Mouse (Mus musculus): Measurements from ENCODE around the gene Numbl. TPM values are rescaled to one million over a fixed set of nuclear protein-coding genes. Genes with fewer than 3 reads are reported as not detected.

Numbl gene
- polyA plus RNA-seq, 1 experiment from 2014 or later: 18.5 TPM

DNA sequence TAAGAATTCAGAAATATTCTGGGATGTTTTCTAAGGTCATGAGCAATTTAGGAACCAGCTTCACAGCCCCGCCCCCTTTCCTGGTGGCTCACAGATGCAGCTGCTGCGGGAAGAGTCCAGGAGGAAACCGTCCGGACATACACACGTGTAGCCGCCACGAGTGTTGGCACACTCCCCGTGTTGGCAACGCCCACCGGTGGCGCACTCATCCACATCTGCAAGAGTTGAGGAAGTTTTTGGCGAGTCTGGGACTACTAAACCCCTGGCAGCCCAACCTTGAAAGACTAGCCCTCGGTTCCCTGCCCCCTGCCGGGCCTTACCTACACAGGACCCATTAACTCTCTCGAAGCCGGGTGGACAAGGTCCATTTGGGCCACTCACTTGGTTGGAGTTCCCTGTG, 70.4 kb downstream of the Numbl start:
- Histone ChIP-seq H3K27me3 (peaks cover 93% of the 10 kb centered on the region), H3K36me3 (no peaks in the 10 kb centered on the region; the same call in 1 of the 2 replicates), H3K27ac (no peak overlapping the region), H3K9ac (no peak overlapping the region), H3K9me3 (replicated peaks) (no peaks in the 10 kb centered on the region), H3K4me3 (replicated peaks) (no peak overlapping the region), H3K4me2 (no peak overlapping the region), H3K4me1 (peaks cover 71% of the 10 kb centered on the region)
- ATAC-seq (replicated peaks; ENCODE audit: low FRiP score): no peak
- WGBS: 29% methylated on average over 16 of the region's 16 CpGs

DNA sequence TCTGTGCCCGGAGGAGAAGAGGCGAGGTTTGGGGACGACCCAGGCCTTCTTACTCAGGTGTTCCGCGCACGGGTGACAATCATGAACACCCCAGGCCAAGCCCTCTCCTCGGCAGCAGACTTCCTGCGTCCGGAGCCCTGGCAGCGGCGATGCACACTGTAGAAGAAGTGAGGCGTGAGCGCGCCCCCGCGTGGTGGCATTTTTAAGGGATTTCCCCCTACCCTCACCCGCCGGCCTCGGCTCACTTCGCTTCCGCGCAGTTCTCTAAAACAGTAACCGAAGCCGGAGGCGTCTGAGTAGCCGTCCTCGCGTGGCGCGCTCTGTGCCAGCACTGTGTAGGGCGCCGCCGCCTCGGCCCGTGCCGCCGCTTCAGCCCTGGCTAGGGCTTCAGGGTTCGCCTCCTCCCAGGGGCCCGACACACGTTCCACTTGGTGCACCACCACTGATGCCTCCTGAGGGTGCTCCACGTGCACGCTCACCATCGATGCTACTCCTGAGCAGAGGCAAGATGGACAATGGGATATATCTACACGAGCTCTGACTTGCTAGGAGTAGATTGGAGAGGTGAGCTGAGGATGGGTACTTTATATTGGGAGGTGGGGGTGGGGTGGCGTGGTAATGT, 71.2 kb downstream of the Numbl start:
- H3K9ac ChIP-seq: no peak overlapping the region

DNA sequence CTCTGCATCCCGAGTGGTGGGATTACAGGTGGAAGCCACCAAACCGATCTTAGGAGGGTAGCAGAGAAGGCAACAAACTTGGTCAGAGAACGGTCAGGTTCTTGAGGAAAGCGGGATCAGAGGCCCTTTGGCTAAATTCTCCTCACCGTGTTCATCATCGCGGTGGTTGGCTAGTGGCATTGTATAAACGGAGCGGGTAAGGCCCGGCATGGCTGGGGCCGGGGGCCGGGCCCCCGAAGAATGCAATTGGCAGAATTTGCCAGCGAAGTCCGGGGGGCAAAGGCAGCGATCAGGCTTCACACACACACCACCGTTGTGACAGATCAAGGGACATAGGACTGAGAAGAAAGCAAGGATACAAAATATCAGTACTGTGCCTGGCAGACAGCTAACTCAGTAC, 71.7 kb downstream of the Numbl start:
- H3K36me3 ChIP-seq: no peaks in the 10 kb centered on the region; the same call in 1 of the 2 replicates
- H3K4me3 ChIP-seq (replicated peaks): peak overlapping the region; percentile 55
- 25% methylated on average over 17 of the region's 17 CpGs for WGBS
- H3K4me1 ChIP-seq: peaks cover 82% of the 10 kb centered on the region
- peak overlapping the region; percentile 86 for H3K4me2 ChIP-seq
- H3K27ac ChIP-seq: no peak overlapping the region
- no peak overlapping the region for H3K9ac ChIP-seq
- no peak for ATAC-seq (replicated peaks; ENCODE audit: low FRiP score)
- no peaks in the 10 kb centered on the region for H3K9me3 ChIP-seq (replicated peaks)
- peaks cover 97% of the 10 kb centered on the region for H3K27me3 ChIP-seq

More for the DNA sequence above, 71.2 kb downstream of the Numbl start:
- 5% methylated on average over 45 of the region's 45 CpGs for WGBS
- peak overlapping the region; percentile 86 for H3K4me2 ChIP-seq
- peak overlapping the region; percentile 55 for H3K4me3 ChIP-seq (replicated peaks)
- no peak overlapping the region for H3K27ac ChIP-seq
- peak; percentile 1; the same call in 1 of the 2 replicates for ATAC-seq (replicated peaks; ENCODE audit: low FRiP score)
- peaks cover 97% of the 10 kb centered on the region for H3K27me3 ChIP-seq
- H3K9me3 ChIP-seq (replicated peaks): no peaks in the 10 kb centered on the region
- H3K36me3 ChIP-seq: no peaks in the 10 kb centered on the region; the same call in 1 of the 2 replicates
- peaks cover 79% of the 10 kb centered on the region for H3K4me1 ChIP-seq

DNA sequence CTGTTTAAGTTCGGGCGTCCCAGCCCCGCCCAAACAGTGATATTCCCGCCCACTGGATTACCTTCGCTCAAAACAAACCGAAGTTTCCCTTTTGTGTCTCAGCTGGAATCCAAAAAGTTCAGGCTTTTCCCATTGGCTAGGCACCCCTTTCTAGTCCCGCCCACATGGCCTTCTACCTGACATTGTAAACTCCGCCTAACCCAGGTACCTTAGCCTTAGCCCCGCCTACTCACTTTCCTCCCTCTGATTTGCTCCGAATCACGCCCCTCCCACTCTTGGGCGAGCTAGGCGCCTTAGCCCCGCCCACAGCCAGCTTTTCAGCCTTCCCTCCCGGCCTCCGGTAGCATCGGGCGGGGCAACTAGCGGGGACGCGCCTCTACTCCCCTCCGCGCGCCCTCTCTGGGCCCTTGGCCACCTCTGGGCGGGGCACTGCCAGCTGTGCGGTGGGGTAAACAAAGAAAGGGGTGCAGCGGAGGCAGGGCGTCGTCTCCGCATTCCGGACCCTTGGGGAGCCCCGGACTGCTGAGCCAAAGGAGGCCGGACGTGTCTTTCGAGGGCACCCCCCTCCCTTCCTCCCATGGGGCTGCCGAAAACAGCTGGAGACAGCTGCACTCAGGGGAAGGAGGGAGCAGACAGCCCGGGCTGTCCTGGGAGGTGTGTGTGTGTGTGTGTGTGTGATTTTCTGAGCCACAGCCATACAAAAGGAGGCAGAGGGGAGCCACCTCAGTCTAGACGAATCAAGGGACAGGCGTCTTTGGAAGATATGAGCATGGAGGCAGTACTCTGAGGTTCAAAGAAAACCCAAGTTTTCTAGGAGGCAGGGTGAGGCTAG, 72.7 kb downstream of the Numbl start:
- peak; percentile 55 for ATAC-seq (replicated peaks; ENCODE audit: low FRiP score)
- H3K4me3 ChIP-seq (replicated peaks): peak overlapping the region; percentile 55
- peak overlapping the region; percentile 84 for H3K27ac ChIP-seq
- H3K36me3 ChIP-seq: no peaks in the 10 kb centered on the region; the same call in 1 of the 2 replicates
- peaks cover 99% of the 10 kb centered on the region for H3K27me3 ChIP-seq
- H3K9ac ChIP-seq: peak overlapping the region; percentile 39
- no peaks in the 10 kb centered on the region for H3K9me3 ChIP-seq (replicated peaks)
- WGBS: under 1% methylated on average over 39 of the region's 39 CpGs
- H3K4me2 ChIP-seq: peak overlapping the region; percentile 86
- H3K4me1 ChIP-seq: peaks cover 80% of the 10 kb centered on the region

DNA sequence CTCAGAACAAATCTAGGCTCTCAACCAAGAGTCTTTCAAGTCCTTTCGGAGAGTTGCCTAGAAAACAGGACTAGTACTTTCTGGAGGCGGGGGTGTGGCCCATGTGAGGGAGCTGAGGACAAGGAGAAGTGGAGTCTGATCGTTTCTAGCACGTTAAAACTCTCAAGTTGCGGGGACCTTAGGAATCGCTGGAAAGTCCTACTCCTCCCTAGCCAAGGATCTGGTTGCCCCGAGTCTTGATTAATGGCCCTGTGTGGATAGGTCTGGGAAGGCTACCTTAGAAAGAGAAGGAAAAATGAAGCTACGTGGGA, 73.3 kb downstream of the Numbl start:
- Histone ChIP-seq H3K4me3 (replicated peaks) (peak overlapping the region; percentile 55), H3K4me2 (peak overlapping the region; percentile 86), H3K9me3 (replicated peaks) (no peaks in the 10 kb centered on the region), H3K27ac (peak overlapping the region; percentile 84), H3K36me3 (no peaks in the 10 kb centered on the region; the same call in 1 of the 2 replicates), H3K27me3 (peaks cover 99% of the 10 kb centered on the region), H3K4me1 (peaks cover 79% of the 10 kb centered on the region), H3K9ac (peak overlapping the region; percentile 39; the same call in 1 of the 2 replicates)
- WGBS: under 1% methylated on average over 8 of the region's 8 CpGs
- no peak for ATAC-seq (replicated peaks; ENCODE audit: low FRiP score)

Other genes starting within 250 kb of the Numbl start
- 0.12 TPM in 1 of 2 replicates, not detected in the other for gene Cyp2a12, start 229.4 kb upstream of the Numbl start, polyA plus RNA-seq (2015; fragmentation: Nextera tagmentation; extraction: Ambion mirVana)
- not detected in 2 replicates for gene Cyp2f2, start 138.5 kb upstream of the Numbl start, polyA plus RNA-seq (2015; fragmentation: Nextera tagmentation; extraction: Ambion mirVana)
- 0.10 TPM in 1 of 2 replicates, not detected in the other for gene Cyp2t4, start 104.7 kb upstream of the Numbl start, polyA plus RNA-seq (2015; fragmentation: Nextera tagmentation; extraction: Ambion mirVana)
- gene Egln2, start 91.6 kb upstream of the Numbl start, polyA plus RNA-seq (2015; fragmentation: Nextera tagmentation; extraction: Ambion mirVana): 65.4 and 74.9 TPM in 2 replicates
- gene Rab4b, start 79.5 kb upstream of the Numbl start, polyA plus RNA-seq (2015; fragmentation: Nextera tagmentation; extraction: Ambion mirVana): 60.1 and 66.8 TPM in 2 replicates
- 1.3 TPM in 1 of 2 replicates, not detected in the other for gene Gm21983, start 77.3 kb upstream of the Numbl start, polyA plus RNA-seq (2015; fragmentation: Nextera tagmentation; extraction: Ambion mirVana)
- 18.3 and 20.3 TPM in 2 replicates for gene Mia, start 77.3 kb upstream of the Numbl start, polyA plus RNA-seq (2015; fragmentation: Nextera tagmentation; extraction: Ambion mirVana)
- 3.9 and 4.2 TPM in 2 replicates for gene BC024978, start 62.7 kb upstream of the Numbl start, polyA plus RNA-seq (2015; fragmentation: Nextera tagmentation; extraction: Ambion mirVana)
- gene Snrpa, start 62.2 kb upstream of the Numbl start, polyA plus RNA-seq (2015; fragmentation: Nextera tagmentation; extraction: Ambion mirVana): 264 and 278 TPM in 2 replicates
- 4.4 and 5.2 TPM in 2 replicates for gene Itpkc, start 29.8 kb upstream of the Numbl start, polyA plus RNA-seq (2015; fragmentation: Nextera tagmentation; extraction: Ambion mirVana)
- 20.9 and 23.1 TPM in 2 replicates for gene Coq8b, start 25.4 kb upstream of the Numbl start, polyA plus RNA-seq (2015; fragmentation: Nextera tagmentation; extraction: Ambion mirVana)
- gene Ltbp4, start 79.3 kb downstream of the Numbl start, polyA plus RNA-seq (2015; fragmentation: Nextera tagmentation; extraction: Ambion mirVana): 31.0 and 41.7 TPM in 2 replicates
- gene Shkbp1, start 97.6 kb downstream of the Numbl start, polyA plus RNA-seq (2015; fragmentation: Nextera tagmentation; extraction: Ambion mirVana): 43.6 and 53.1 TPM in 2 replicates
- gene Gm20479, start 99.0 kb downstream of the Numbl start, polyA plus RNA-seq (2015; fragmentation: Nextera tagmentation; extraction: Ambion mirVana): 1.9 TPM in 1 of 2 replicates, not detected in the other
- gene Sptbn4, start 189.3 kb downstream of the Numbl start, polyA plus RNA-seq (2015; fragmentation: Nextera tagmentation; extraction: Ambion mirVana): 0.27 and 0.39 TPM in 2 replicates
- 44.5 and 57.4 TPM in 2 replicates for gene Blvrb, start 189.5 kb downstream of the Numbl start, polyA plus RNA-seq (2015; fragmentation: Nextera tagmentation; extraction: Ambion mirVana)
- 30.3 and 32.0 TPM in 2 replicates for gene Sertad3, start 215.3 kb downstream of the Numbl start, polyA plus RNA-seq (2015; fragmentation: Nextera tagmentation; extraction: Ambion mirVana)
- 40.5 and 41.0 TPM in 2 replicates for gene Sertad1, start 228.5 kb downstream of the Numbl start, polyA plus RNA-seq (2015; fragmentation: Nextera tagmentation; extraction: Ambion mirVana)
- gene Prx, start 240.9 kb downstream of the Numbl start, polyA plus RNA-seq (2015; fragmentation: Nextera tagmentation; extraction: Ambion mirVana): 4.0 and 4.8 TPM in 2 replicates

Measured in kidney, embryonic 15.5 days (tissue).